Mouse (Mus musculus): Measurements from ENCODE around the gene Stpg1. TPM values are rescaled to one million over a fixed set of nuclear protein-coding genes. Genes with fewer than 3 reads are reported as not detected.

Gene Stpg1
- polyA plus RNA-seq (2021; fragmentation: Nextera tagmentation), result 2.2 and 3.3 TPM in 2 replicates
- long read RNA-seq, experiment 1, partial matches to known transcripts, result 2 of 3 reads
- long read RNA-seq, experiment 1, other reads (novel, unspliced or antisense), result 1 of 3 reads
- long read RNA-seq, experiment 2, partial matches to known transcripts, result 12 of 14 reads
- long read RNA-seq, experiment 2, other reads (novel, unspliced or antisense), result 2 of 14 reads

DNA sequence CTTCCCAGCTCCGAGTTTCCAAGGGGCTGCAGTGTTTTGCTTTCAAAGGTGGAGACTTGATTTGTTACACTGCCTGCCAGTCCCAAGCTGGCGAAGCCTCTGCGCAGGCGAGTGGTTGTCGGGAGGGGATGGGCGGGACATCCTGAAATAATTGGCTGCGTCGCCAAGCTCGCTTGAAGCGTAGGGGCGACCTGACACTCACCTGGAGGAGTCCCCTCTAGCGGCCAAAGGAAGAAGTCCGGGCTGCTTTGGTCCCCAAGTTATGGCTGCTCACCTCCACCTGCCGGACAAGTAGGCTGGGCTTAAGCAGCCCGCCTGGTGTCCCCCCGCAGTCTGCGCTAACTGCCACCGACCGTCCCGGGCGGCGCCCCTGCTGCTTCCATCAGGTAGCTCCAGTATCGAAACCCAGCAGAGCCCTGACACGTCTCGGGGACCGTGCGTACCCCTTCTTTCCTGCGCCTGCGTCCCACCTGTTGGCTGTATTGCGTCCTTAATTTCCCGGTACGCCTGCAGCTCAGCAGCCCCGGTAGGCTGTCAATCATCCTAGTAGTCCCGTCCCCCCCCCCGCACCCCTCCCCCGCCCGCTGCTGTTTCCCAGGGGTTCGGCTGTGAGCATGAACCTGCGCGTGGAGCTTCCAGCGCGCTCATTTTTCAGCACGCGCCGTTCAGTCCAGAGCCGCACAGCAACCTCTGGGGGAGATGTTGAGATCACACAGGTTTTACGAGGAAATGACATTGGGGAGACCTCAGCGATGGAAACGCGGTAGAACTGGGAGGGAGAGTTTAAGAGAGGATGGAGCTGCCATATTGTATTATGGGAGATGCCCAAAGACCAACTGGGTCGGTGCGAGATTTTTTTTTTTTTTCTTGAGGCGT, at the start of gene Stpg1, which contains the start of gene Nipal3:
TSS of gene Stpg1 (plus strand) at position 270 of the 876 bp plus-strand sequence.
TSS of gene Nipal3 (minus strand) at position 518 of the 876 bp plus-strand sequence.

DNA sequence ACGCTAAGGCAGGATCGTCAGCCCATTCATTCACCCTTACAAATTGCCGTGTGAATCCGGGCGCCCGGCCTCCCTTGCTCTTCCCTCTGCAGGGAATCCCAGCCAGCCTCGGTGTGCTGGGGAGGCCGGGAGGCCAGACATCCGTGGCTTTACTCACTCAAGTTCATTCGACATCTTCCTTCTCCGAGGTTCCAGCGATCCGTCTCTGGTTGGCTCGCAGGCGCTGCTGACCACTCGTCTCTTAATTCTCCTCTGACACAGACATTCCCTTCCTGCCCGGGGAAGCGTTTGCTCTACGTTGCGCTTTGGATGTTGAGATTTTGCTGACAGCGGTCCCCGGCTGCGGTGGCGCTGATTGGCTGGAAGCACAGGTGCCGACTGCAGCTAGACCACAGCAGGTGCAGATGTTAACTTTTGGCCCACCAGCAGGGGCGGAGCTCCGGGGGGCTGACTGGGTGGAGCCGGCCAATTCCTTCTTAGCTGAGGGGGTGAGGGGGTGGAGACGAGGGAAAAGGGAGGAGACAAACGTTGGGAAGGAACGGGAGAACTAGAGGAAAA, 78.7 kb downstream of the Stpg1 start, which contains the start of gene Grhl3:
TSS of gene Grhl3 (minus strand) at position 380 of the 558 bp plus-strand sequence.

Small RNA genes within 50 kb of the gene (microRNA-seq; reads per million reads assigned to microRNA genes)
- not detected for gene Gm25317

Other genes starting within 250 kb of the Stpg1 start
- gene Clic4, start 222.0 kb upstream of the Stpg1 start, polyA plus RNA-seq (2021; fragmentation: Nextera tagmentation), result 33.3 and 37.3 TPM in 2 replicates
- gene Srrm1, start 141.5 kb upstream of the Stpg1 start, polyA plus RNA-seq (2021; fragmentation: Nextera tagmentation), result 83.8 and 87.6 TPM in 2 replicates
- gene Ncmap, start 96.6 kb upstream of the Stpg1 start, polyA plus RNA-seq (2021; fragmentation: Nextera tagmentation), result 0.54 and 1.3 TPM in 2 replicates
- gene Rcan3, start 60.9 kb upstream of the Stpg1 start, polyA plus RNA-seq (2021; fragmentation: Nextera tagmentation), result 11.0 and 13.7 TPM in 2 replicates
- 14.2 and 16.4 TPM in 2 replicates for gene Nipal3, start 248 bp downstream of the Stpg1 start, polyA plus RNA-seq (2021; fragmentation: Nextera tagmentation)
- 0.34 and 0.44 TPM in 2 replicates for gene Grhl3, start 78.8 kb downstream of the Stpg1 start, polyA plus RNA-seq (2021; fragmentation: Nextera tagmentation)
- 0.06 and 0.08 TPM in 2 replicates for gene Ifnlr1, start 191.5 kb downstream of the Stpg1 start, polyA plus RNA-seq (2021; fragmentation: Nextera tagmentation)
- not detected in 2 replicates for gene Il22ra1, start 233.4 kb downstream of the Stpg1 start, polyA plus RNA-seq (2021; fragmentation: Nextera tagmentation)